Mouse (Mus musculus): ENCODE measurements around the gene Gpr37.
A peak's percentile ranks its signal among the peaks of the same experiment; 100 is the strongest.

Gene Gpr37

GRCm38 (mm10) chr6:25690629-25691028, at the start of gene Gpr37:
Gpr37 (minus strand) TSS chr6:25690729.
- no peak for DNase-seq (ENCODE audit: low spot score in 2 of 2)

GRCm38 (mm10) chr6:25736533-25736932, 46.0 kb upstream of the Gpr37 start:
- no peak for DNase-seq (ENCODE audit: low spot score in 2 of 2)

GRCm38 (mm10) chr6:25726560-25726959, 36.0 kb upstream of the Gpr37 start:
- DNase-seq (ENCODE audit: low spot score in 2 of 2), result no peak

- no peak for DNase-seq (ENCODE audit: low spot score in 2 of 2)
Observed at GRCm38 (mm10) chr6:25710601-25711000, 20.1 kb upstream of the Gpr37 start.

GRCm38 (mm10) chr6:25709250-25709895, 18.8 kb upstream of the Gpr37 start:
- DNase-seq (ENCODE audit: low spot score in 2 of 2), result peak; percentile 41 to 43

GRCm38 (mm10) chr6:25699956-25700355, 9.4 kb upstream of the Gpr37 start:
- DNase-seq (ENCODE audit: low spot score in 2 of 2), result no peak

- peak in 1 of 2 experiments; percentile 30 for DNase-seq (ENCODE audit: low spot score in 2 of 2)
Observed at GRCm38 (mm10) chr6:25690284-25690605, 284 bp downstream of the Gpr37 start.

- DNase-seq (ENCODE audit: low spot score in 2 of 2), result peak; percentile 41 to 43
Observed at GRCm38 (mm10) chr6:25689520-25690283, 827 bp downstream of the Gpr37 start.

GRCm38 (mm10) chr6:25688927-25689519, 1.5 kb downstream of the Gpr37 start:
- DNase-seq (ENCODE audit: low spot score in 2 of 2), result peak; percentile 7 to 11

- DNase-seq (ENCODE audit: low spot score in 2 of 2), result peak in 1 of 2 experiments; percentile 1
Observed at GRCm38 (mm10) chr6:25686760-25687200, 3.7 kb downstream of the Gpr37 start.

- DNase-seq (ENCODE audit: low spot score in 2 of 2), result no peak
Observed at GRCm38 (mm10) chr6:25684391-25684790, 6.1 kb downstream of the Gpr37 start.

- no peak for DNase-seq (ENCODE audit: low spot score in 2 of 2)
Observed at GRCm38 (mm10) chr6:25675111-25675510, 15.4 kb downstream of the Gpr37 start.

- no peak for DNase-seq (ENCODE audit: low spot score in 2 of 2)
Observed at GRCm38 (mm10) chr6:25673801-25674200, 16.7 kb downstream of the Gpr37 start.

GRCm38 (mm10) chr6:25670150-25670549, 20.4 kb downstream of the Gpr37 start:
- no peak for DNase-seq (ENCODE audit: low spot score in 2 of 2)

- DNase-seq (ENCODE audit: low spot score in 2 of 2), result no peak
Observed at GRCm38 (mm10) chr6:25663942-25664341, 26.6 kb downstream of the Gpr37 start.

- no peak for DNase-seq (ENCODE audit: low spot score in 2 of 2)
Observed at GRCm38 (mm10) chr6:25659924-25660675, 30.4 kb downstream of the Gpr37 start.

Measured in right cerebral cortex, postnatal 36 days (tissue).